In genomic region chr7:141948906-141949798, GRCm38 (mm10) we compare ENCODE assay signal across 8 mouse cellular contexts. TPM values are rescaled to one million over a fixed set of nuclear protein-coding genes. Genes with fewer than 3 reads are reported as not detected.
A peak's percentile ranks its signal among the peaks of the same experiment; 100 is the strongest.
DNase-seq lines count a peak whose midpoint lies in the region; ATAC-seq and TF ChIP-seq lines count a peak whose summit lies in the region.

TSS of gene Brsk2 (plus strand) at chr7:141949751.

- peak within 1 kb of the TSS; percentile 90 for H3K4me3 ChIP-seq in cortical plate, adult 2 months (ENCODE audit: insufficient read depth, low read length)
- H3K4me3 ChIP-seq in hindbrain, postnatal 0 days (ENCODE audit: low read length), result peak within 1 kb of the TSS; percentile 95

- peak; percentile 94 for DNase-seq in gastrocnemius, postnatal 10 days
- peak; percentile 98 for DNase-seq in hindbrain, postnatal 0 days (ENCODE audit: low spot score)
- DNase-seq in left cerebral cortex, adult 11 months (ENCODE audit: low spot score), result peak; percentile 95
- DNase-seq in lung, postnatal 25 days (ENCODE audit: low spot score), result peak; percentile 95
- DNase-seq in retina, postnatal 7 days (ENCODE audit: low read depth, low spot score), result peak; percentile 87
- DNase-seq in thymus, postnatal 4 days, result peak; percentile 95

- no peaks in the 10 kb centered on the region for H3K36me3 ChIP-seq in hindbrain, postnatal 0 days (ENCODE audit: insufficient read depth, low read length)

- no peaks in the 10 kb centered on the region for H3K27me3 ChIP-seq in hindbrain, postnatal 0 days (ENCODE audit: insufficient read depth, low read length)

- no peaks in the 10 kb centered on the region for H3K9me3 ChIP-seq in hindbrain, postnatal 0 days (ENCODE audit: low read length)

- H3K4me1 ChIP-seq in cortical plate, adult 2 months (ENCODE audit: control insufficient read depth, insufficient read depth, low read length), result peaks cover 16% of the 10 kb centered on the region
- peaks cover 36% of the 10 kb centered on the region for H3K4me1 ChIP-seq in hindbrain, postnatal 0 days (ENCODE audit: insufficient read depth, low read length)

- ATAC-seq in activated CD4-positive, CD25-positive, alpha-beta regulatory T cell, adult 4 months, result peak; percentile 96
- ATAC-seq in hindbrain, postnatal 0 days, result peak; percentile 93

- H3K27ac ChIP-seq in cortical plate, adult 2 months (ENCODE audit: insufficient read depth, low read length), result peak within 1 kb of the TSS; percentile 95
- H3K27ac ChIP-seq in hindbrain, postnatal 0 days, result peak within 1 kb of the TSS; percentile 99

- peak within 1 kb of the TSS; percentile 69 for H3K4me2 ChIP-seq in hindbrain, postnatal 0 days (ENCODE audit: low read depth, low read length)

- peak within 1 kb of the TSS; percentile 99 for H3K9ac ChIP-seq in hindbrain, postnatal 0 days (replicated peaks; ENCODE audit: low read length)

- no peak for TF ChIP-seq CTCF in cortical plate, adult 2 months (IDR thresholded peaks at IDR 0.05; ENCODE audit: extremely low read depth, insufficient read depth, low read length)
- TF ChIP-seq CTCF in hindbrain, postnatal 0 days (IDR thresholded peaks at IDR 0.05; ENCODE audit: low read depth), result no peak

- 1% methylated on average over 51 of the region's 55 CpGs for WGBS in hindbrain, postnatal 0 days

- peak; percentile 76; the same call in 1 of the 2 replicates for TF ChIP-seq POLR2A in cortical plate, adult 2 months (IDR thresholded peaks at IDR 0.05; ENCODE audit: extremely low read depth, insufficient read depth, low read length)

RNA-seq across cellular contexts. Expression of gene Brsk2, which starts in this region (rescaled TPM):
- under 1 TPM; 0.21 to 0.45 TPM for polyA plus RNA-seq in activated CD4-positive, CD25-positive, alpha-beta regulatory T cell, adult 4 months (2017; shearing (Covaris generic))
- polyA plus RNA-seq in cortical plate, adult 2 months (2012; rRNA removed), result 179 and 188 TPM in 2 replicates
- 1 to 10 TPM in 1 of 2 experiments, under 1 TPM in 1; 0.85 to 1.1 TPM for total RNA-seq in gastrocnemius, postnatal 10 days (2021)
- total RNA-seq in hindbrain, postnatal 0 days (2014; rRNA removed), result 136 and 143 TPM in 2 replicates
- 17.9 and 18.0 TPM in 2 replicates for polyA plus RNA-seq in hindbrain, postnatal 0 days (2015; fragmentation: Nextera tagmentation; extraction: Ambion mirVana)

Comparison
In these comparisons a context has a peak if more than half of its experiments do, and no peak if none do; other contexts are left out.
1. Peak in every context shown above with its lines: DNase-seq, ATAC-seq, H3K4me3 ChIP-seq and H3K27ac ChIP-seq.
2. RNA of gene Brsk2 (total RNA-seq): 136 to 143 TPM in hindbrain, postnatal 0 days; 0.85 to 1.1 TPM in gastrocnemius, postnatal 10 days; every median in the first group is over 10 times any median in the second.
3. RNA of gene Brsk2 (polyA plus RNA-seq): 179 to 188 TPM in cortical plate, adult 2 months and 17.9 to 18.0 TPM in hindbrain, postnatal 0 days; 0.21 to 0.45 TPM in activated CD4-positive, CD25-positive, alpha-beta regulatory T cell, adult 4 months; every median in the first group is over 10 times any median in the second.
4. Peak in ATAC-seq in activated CD4-positive, CD25-positive, alpha-beta regulatory T cell, adult 4 months; RNA of the gene not detected or under 1 TPM.